Mouse (Mus musculus) brain, embryonic 14.5 days (tissue): ENCODE results near the gene Cep135.

Experiments used
- CTCF ChIP-seq: fragments of 200-500 bp; IDR thresholded peaks from 2 replicates; pipeline ENCODE4 v1.5.1; 2012; ENCODE audit warnings: inconsistent platforms, mild to moderate bottlenecking, moderate library complexity, borderline replicate concordance; ENCODE audit not compliant: insufficient read depth, insufficient read length; ENCODE audit errors: extremely low read depth
- POLR2A ChIP-seq: fragments of 200-500 bp; IDR thresholded peaks from 2 replicates; pipeline ENCODE4 v1.6.1; 2012; ENCODE audit warnings: mild to moderate bottlenecking, inconsistent platforms, borderline replicate concordance; ENCODE audit not compliant: poor library complexity, insufficient read depth, insufficient read length, severe bottlenecking; ENCODE audit errors: extremely low read depth

DNA sequence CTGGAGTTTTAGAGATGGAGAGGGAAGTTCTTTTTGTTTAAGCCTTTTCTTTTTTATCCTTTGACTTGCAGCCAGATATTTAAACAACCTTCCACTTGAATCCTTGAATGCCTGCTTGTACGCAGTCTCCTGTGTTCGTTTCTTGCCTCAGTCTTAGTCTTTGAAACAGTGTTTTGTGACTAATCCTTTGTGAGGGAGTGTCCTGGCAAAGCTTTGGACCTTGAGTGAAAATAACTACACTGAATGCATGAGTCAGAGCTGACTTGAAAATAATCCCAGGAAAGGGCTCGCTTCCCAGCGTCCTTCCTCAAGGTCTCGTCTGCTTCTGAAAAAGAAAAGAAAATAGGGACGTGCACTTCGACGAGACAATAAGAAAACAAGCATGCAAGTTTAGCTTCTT lies 48.3 kb upstream of the Cep135 start:
- TF ChIP-seq CTCF (no peak), POLR2A (no peak)
